Mouse (Mus musculus) liver, postnatal 0 days (tissue): Measurements from ENCODE around the gene Bpifb1. TPM values are rescaled to one million over a fixed set of nuclear protein-coding genes. Genes with fewer than 3 reads are reported as not detected.
"Not testable (repeated sequence)": the region's sequence is repeated elsewhere in the genome, so short reads cannot be mapped to it uniquely, and the experiment has no call there.

ENCODE experiments used
- ATAC-seq: fragments of 200-750 bp; cut with Nextera tagmentation; 2 replicates; pipeline ENCODE4 v1.8.0; 2017; ENCODE audit warnings: mild to moderate bottlenecking, moderate library complexity
- DNase-seq: peaks from one replicate; pipeline ENCODE4 v3.0.0-alpha.2; 2016
- H3K27ac ChIP-seq: fragments of 300-500 bp; sonication (generic); 2 replicates; pipeline ENCODE4 v1.5.1; 2014; ENCODE audit warnings: antibody characterized with exemption, moderate library complexity, mild to moderate bottlenecking, low read depth
- H3K27me3 ChIP-seq: fragments of 300-500 bp; sonication (generic); 2 replicates; pipeline ENCODE4 v1.6.1; 2014; ENCODE audit warnings: low read length, control low read depth, mixed read lengths; ENCODE audit not compliant: insufficient read depth
- H3K36me3 ChIP-seq: fragments of 300-500 bp; sonication (generic); replicated peaks from 2 replicates; pipeline ENCODE4 v1.6.1; 2014; ENCODE audit warnings: mild to moderate bottlenecking, control low read depth, low read length, moderate library complexity, mixed read lengths; ENCODE audit not compliant: insufficient read depth
- H3K4me1 ChIP-seq: fragments of 300-500 bp; sonication (generic); 2 replicates; pipeline ENCODE4 v1.6.1; 2014; ENCODE audit warnings: antibody characterized with exemption, mild to moderate bottlenecking, control low read depth; ENCODE audit not compliant: insufficient read depth
- H3K4me2 ChIP-seq: fragments of 300-500 bp; sonication (generic); 2 replicates; pipeline ENCODE4 v1.6.1; 2014; ENCODE audit warnings: low read depth, mild to moderate bottlenecking, low read length, moderate library complexity, mixed read lengths
- H3K4me3 ChIP-seq: fragments of 300-500 bp; sonication (generic); 2 replicates; pipeline ENCODE4 v1.5.1; 2014; ENCODE audit warnings: low read depth, low read length
- H3K9ac ChIP-seq: fragments of 300-500 bp; sonication (generic); replicated peaks from 2 replicates; pipeline ENCODE4 v1.6.1; 2014; ENCODE audit warnings: mild to moderate bottlenecking, moderate library complexity
- H3K9me3 ChIP-seq: fragments of 300-500 bp; sonication (generic); 2 replicates; pipeline ENCODE4 v1.6.1; 2016; ENCODE audit warnings: mild to moderate bottlenecking, control low read depth, low read length, mixed read lengths
- CTCF ChIP-seq: sonication (generic); IDR thresholded peaks from 2 replicates; pipeline ENCODE4 v1.5.1; 2016; ENCODE audit warnings: antibody characterized with exemption, low read depth
- EP300 ChIP-seq: IDR thresholded peaks from 2 replicates; pipeline ENCODE4 v1.6.1; 2016; ENCODE audit warnings: antibody characterized with exemption, low read depth, mild to moderate bottlenecking
- WGBS: fragments of 180-500 bp; shearing (Covaris S2); extraction: QIAGEN DNeasy Blood & Tissue Kit; methylation state at CpG from one replicate; pipeline ENCODE4 v1.1.7; 2014; ENCODE audit not compliant: insufficient replicate concordance; 5-methylcytosine and 5-hydroxymethylcytosine counted together
- polyA plus RNA-seq: library from polyadenylated mRNA; unstranded; fragments of >200 nt; fragmentation: Nextera tagmentation; extraction: Ambion mirVana; gene quantifications from 2 replicates; pipeline ENCODE4 v1.2.1, GENCODE M21; 2015

The Bpifb1 gene
- polyA plus RNA-seq, 1 experiment from 2014 or later, result 0.16 TPM

GRCm38 (mm10) chr2:154243356-154244036 lies 52.9 kb downstream of the Bpifb1 start:
- no peak overlapping the region for H3K4me2 ChIP-seq
- DNase-seq (no peak), ATAC-seq (no peak)
- no peak overlapping the region for H3K9ac ChIP-seq
- 83% methylated on average over 10 of the region's 10 CpGs for WGBS
- no peaks in the 10 kb centered on the region for H3K27me3 ChIP-seq
- H3K4me1 ChIP-seq, result no peaks in the 10 kb centered on the region
- TF ChIP-seq CTCF, result no peak
- TF ChIP-seq EP300, result no peak
- no peak overlapping the region for H3K4me3 ChIP-seq
- no peaks in the 10 kb centered on the region for H3K9me3 ChIP-seq
- no peaks in the 10 kb centered on the region for H3K36me3 ChIP-seq
- no peak overlapping the region for H3K27ac ChIP-seq

- 88% methylated on average over 5 of the region's 5 CpGs for WGBS
Measured at GRCm38 (mm10) chr2:154245322-154245721, 54.7 kb downstream of the Bpifb1 start.

GRCm38 (mm10) chr2:154255254-154255653 lies 64.6 kb downstream of the Bpifb1 start:
- H3K27ac ChIP-seq, H3K36me3 ChIP-seq, H3K9me3 ChIP-seq, H3K9ac ChIP-seq, H3K27me3 ChIP-seq, DNase-seq, H3K4me2 ChIP-seq, H3K4me3 ChIP-seq, H3K4me1 ChIP-seq: not testable (repeated sequence)
- peak; percentile 23; the same call in 1 of the 2 replicates for ATAC-seq
- WGBS, result 53% methylated on average over 2 of the region's 4 CpGs

More at GRCm38 (mm10) chr2:154245322-154245721, 54.7 kb downstream of the Bpifb1 start:
- H3K36me3 ChIP-seq, result no peaks in the 10 kb centered on the region
- no peak overlapping the region for H3K4me3 ChIP-seq
- no peak for TF ChIP-seq CTCF
- no peak for TF ChIP-seq EP300
- no peak overlapping the region for H3K9ac ChIP-seq
- H3K27ac ChIP-seq, result no peak overlapping the region
- H3K4me1 ChIP-seq, result no peaks in the 10 kb centered on the region
- no peaks in the 10 kb centered on the region for H3K9me3 ChIP-seq
- H3K27me3 ChIP-seq, result no peaks in the 10 kb centered on the region
- DNase-seq, result no peak
- H3K4me2 ChIP-seq, result no peak overlapping the region
- ATAC-seq, result no peak

- WGBS, result 65% methylated on average over 4 of the region's 4 CpGs
- Histone ChIP-seq H3K27ac (no peak overlapping the region), H3K4me1 (no peaks in the 10 kb centered on the region), H3K4me3 (no peak overlapping the region), H3K9ac (no peak overlapping the region), H3K36me3 (no peaks in the 10 kb centered on the region), H3K27me3 (no peaks in the 10 kb centered on the region), H3K4me2 (no peak overlapping the region), H3K9me3 (no peaks in the 10 kb centered on the region)
- DNase-seq, result no peak
- no peak for TF ChIP-seq EP300
- no peak for TF ChIP-seq CTCF
- ATAC-seq, result no peak
Measured at GRCm38 (mm10) chr2:154255770-154256169, 65.2 kb downstream of the Bpifb1 start.

- H3K36me3 ChIP-seq, H3K9ac ChIP-seq, H3K9me3 ChIP-seq, H3K4me1 ChIP-seq, H3K27me3 ChIP-seq, H3K4me3 ChIP-seq, DNase-seq, ATAC-seq, H3K4me2 ChIP-seq, H3K27ac ChIP-seq: not testable (repeated sequence)
- 71% methylated on average over 5 of the region's 5 CpGs for WGBS
Measured at GRCm38 (mm10) chr2:154257554-154257953, 66.9 kb downstream of the Bpifb1 start, which contains the start of gene Bpifb9a. Gene Bpifb9a, plus strand, starts transcription at chr2:154257854.

GRCm38 (mm10) chr2:154264397-154264796 lies 73.8 kb downstream of the Bpifb1 start:
- not testable (repeated sequence) for H3K9me3 ChIP-seq, H3K4me3 ChIP-seq, H3K36me3 ChIP-seq, H3K27me3 ChIP-seq, DNase-seq, H3K27ac ChIP-seq, H3K4me2 ChIP-seq, H3K4me1 ChIP-seq, H3K9ac ChIP-seq
- WGBS, result 43% methylated on average over 3 of the region's 3 CpGs
- peak; percentile 47 for ATAC-seq

Other genes with a start within 250 kb of the Bpifb1 start
- gene Bpifa6, start 215.9 kb upstream of the Bpifb1 start, polyA plus RNA-seq, result not detected in 2 replicates
- gene Bpifa2, start 182.6 kb upstream of the Bpifb1 start, polyA plus RNA-seq, result not detected in 2 replicates
- not detected in 2 replicates for gene Bpifa3, start 60.5 kb upstream of the Bpifb1 start, polyA plus RNA-seq
- gene Bpifa1, start 47.9 kb upstream of the Bpifb1 start, polyA plus RNA-seq, result 0.13 TPM in 1 of 2 replicates, not detected in the other
- gene Bpifa5, start 28.2 kb upstream of the Bpifb1 start, polyA plus RNA-seq, result not detected in 2 replicates
- not detected in 2 replicates for gene Bpifb5, start 32.9 kb downstream of the Bpifb1 start, polyA plus RNA-seq
- gene Bpifb9a, start 67.0 kb downstream of the Bpifb1 start, polyA plus RNA-seq, result not detected in 2 replicates
- gene Bpifb9b, start 116.4 kb downstream of the Bpifb1 start, polyA plus RNA-seq, result not detected in 2 replicates
- 5.1 and 23.7 TPM in 2 replicates for gene Cdk5rap1, start 182.2 kb downstream of the Bpifb1 start, polyA plus RNA-seq
- gene Snta1, start 217.3 kb downstream of the Bpifb1 start, polyA plus RNA-seq, result 4.7 and 6.0 TPM in 2 replicates
- 3.9 and 6.0 TPM in 2 replicates for gene Cbfa2t2, start 245.7 kb downstream of the Bpifb1 start, polyA plus RNA-seq